Mouse (Mus musculus): ENCODE measurements at regions not wholly inside any gene's neighbourhood (a gene's known extent, or its start where the extent isn't known, plus 50 kb on each side); places are given as distances from the start of the nearest gene placed in this dataset.

- TF ChIP-seq CTCF (IDR thresholded peaks at IDR 0.05; ENCODE audit: extremely low read depth, insufficient read length, insufficient replicate concordance, low read depth, low read length) (no peak), POLR2A (IDR thresholded peaks at IDR 0.05; ENCODE audit: low read depth, low read length) (no peak)
These were observed 325.0 kb downstream of the Pmp22 start for GRCm38 (mm10) chr11:63453786-63454185.

All from small intestine, adult 2 months (tissue).